Mouse (Mus musculus): ENCODE data around the gene Actl6b.

- TF ChIP-seq POLR2A (IDR thresholded peaks at IDR 0.05; ENCODE audit: borderline replicate concordance, control insufficient read depth, low read depth, low read length), result no peak
- TF ChIP-seq CTCF (IDR thresholded peaks at IDR 0.05; ENCODE audit: control insufficient read depth, insufficient read depth, low read length), result no peak
Observed at GRCm38 (mm10) chr5:137521861-137522260, 31.5 kb upstream of the Actl6b start.
